Mouse (Mus musculus): Measurements from ENCODE around the gene Rassf3.

- no peak for TF ChIP-seq CTCF (conservative IDR thresholded peaks at IDR 0.05; ENCODE audit: low read length)
- TF ChIP-seq NANOG (IDR thresholded peaks at IDR 0.05; ENCODE audit: borderline replicate concordance, low read length) = no peak
- TF ChIP-seq POU5F1 (IDR thresholded peaks at IDR 0.05; ENCODE audit: borderline replicate concordance, low read length) = no peak
These were observed 29.8 kb upstream of the Rassf3 start for GRCm38 (mm10) chr10:121505929-121506328.
